Comparison of ENCODE assay signal across 14 mouse cellular contexts in genomic region chr1:189960481-189960880, GRCm38 (mm10). TPM values are rescaled to one million over a fixed set of nuclear protein-coding genes. Genes with fewer than 3 reads are reported as not detected.
DNase-seq lines count a peak whose midpoint lies in the region; ATAC-seq and TF ChIP-seq lines count a peak whose summit lies in the region.
"Had no signal": no experiment of that assay in that cellular context is flagged by ENCODE, and none has a peak within 500 bp of the region (broad histone marks: within the 10 kb centered on the region; RNA-seq: fewer than 3 reads in every experiment).

No protein-coding gene starts in this region.

- no peaks in the 10 kb centered on the region for H3K36me3 ChIP-seq in embryonic facial prominence, embryonic 15.5 days
- no peaks in the 10 kb centered on the region for H3K36me3 ChIP-seq in heart, embryonic 14.5 days (ENCODE audit: control insufficient read depth, insufficient read depth, low read length)
- H3K36me3 ChIP-seq in midbrain, embryonic 11.5 days (ENCODE audit: control insufficient read depth, insufficient read depth, low read length) = no peaks in the 10 kb centered on the region
- no peaks in the 10 kb centered on the region for H3K36me3 ChIP-seq in kidney, adult 2 months (ENCODE audit: control insufficient read depth, insufficient read depth, low read length)
- H3K36me3 ChIP-seq: G1E; hindbrain, embryonic 12.5 days; liver, embryonic 13.5 days had no signal

- DNase-seq in frontal cortex, postnatal 10 days (ENCODE audit: low spot score in 2 of 2) = peak; percentile 13 to 52
- DNase-seq in left cerebral cortex, adult 8-10 months (ENCODE audit: low spot score in 2 of 2) = peak; percentile 4 to 81
- no peak for DNase-seq in MN1 (ENCODE audit: low spot score)
- DNase-seq in thymus, postnatal 25 days = no peak
- DNase-seq in midbrain, embryonic 11.5 days (ENCODE audit: low spot score, missing footprints) = no peak
- DNase-seq in kidney, adult 2 months = no peak
- DNase-seq: cerebellum, adult 11-12 months; liver, embryonic 13.5 days had no signal

- peak; percentile 47; the same call in 1 of the 2 replicates for ATAC-seq in embryonic facial prominence, embryonic 15.5 days (ENCODE audit: insufficient number of reproducible peaks, low FRiP score, low TSS enrichment, low read depth)
- ATAC-seq in heart, embryonic 14.5 days (ENCODE audit: insufficient number of reproducible peaks, insufficient read depth, low FRiP score, low read depth) = peak; percentile 85
- no peak for ATAC-seq in midbrain, embryonic 11.5 days (ENCODE audit: low FRiP score)

- H3K9ac ChIP-seq in embryonic facial prominence, embryonic 15.5 days = no peak overlapping the region
- no peak overlapping the region for H3K9ac ChIP-seq in heart, embryonic 14.5 days (ENCODE audit: low read length)
- H3K9ac ChIP-seq in midbrain, embryonic 11.5 days (ENCODE audit: low read length) = no peak overlapping the region
- H3K9ac ChIP-seq: hindbrain, embryonic 12.5 days; liver, embryonic 13.5 days had no signal

- H3K4me3 ChIP-seq in embryonic facial prominence, embryonic 15.5 days (replicated peaks) = no peak overlapping the region
- H3K4me3 ChIP-seq in heart, embryonic 14.5 days (ENCODE audit: control insufficient read depth in 1 of 2, insufficient read depth in 1 of 2, low read depth in 1 of 2, low read length in 2 of 2) = no peak overlapping the region
- H3K4me3 ChIP-seq in midbrain, embryonic 11.5 days (ENCODE audit: low read depth, low read length) = no peak overlapping the region
- H3K4me3 ChIP-seq in kidney, adult 2 months (ENCODE audit: insufficient read depth, low read depth, low read length) = no peak overlapping the region
- H3K4me3 ChIP-seq: hindbrain, embryonic 12.5 days; liver, embryonic 13.5 days; megakaryocyte, embryonic 14.5 days had no signal

- no peaks in the 10 kb centered on the region for H3K9me3 ChIP-seq in embryonic facial prominence, embryonic 15.5 days (replicated peaks)
- H3K9me3 ChIP-seq in heart, embryonic 14.5 days (ENCODE audit: control insufficient read depth, low read length) = no peaks in the 10 kb centered on the region
- no peaks in the 10 kb centered on the region for H3K9me3 ChIP-seq in midbrain, embryonic 11.5 days (ENCODE audit: control insufficient read depth, low read length)
- H3K9me3 ChIP-seq: hindbrain, embryonic 12.5 days; liver, embryonic 13.5 days had no signal

- H3K4me2 ChIP-seq in embryonic facial prominence, embryonic 15.5 days (replicated peaks) = no peak overlapping the region
- H3K4me2 ChIP-seq in heart, embryonic 14.5 days (ENCODE audit: low read length) = no peak overlapping the region
- no peak overlapping the region for H3K4me2 ChIP-seq in midbrain, embryonic 11.5 days
- H3K4me2 ChIP-seq: hindbrain, embryonic 12.5 days; liver, embryonic 13.5 days had no signal

- H3K27me3 ChIP-seq in embryonic facial prominence, embryonic 15.5 days = no peaks in the 10 kb centered on the region
- no peaks in the 10 kb centered on the region for H3K27me3 ChIP-seq in heart, embryonic 14.5 days (ENCODE audit: control insufficient read depth, insufficient read depth, low read length)
- H3K27me3 ChIP-seq in midbrain, embryonic 11.5 days (ENCODE audit: control insufficient read depth, insufficient read depth, low read length) = no peaks in the 10 kb centered on the region
- H3K27me3 ChIP-seq in kidney, adult 2 months (replicated peaks; ENCODE audit: control insufficient read depth, insufficient read depth, low read length) = no peaks in the 10 kb centered on the region; the same call in 1 of the 2 replicates
- H3K27me3 ChIP-seq: hindbrain, embryonic 12.5 days; liver, embryonic 13.5 days had no signal

- no peak for TF ChIP-seq POLR2A in kidney, adult 2 months (IDR thresholded peaks at IDR 0.05; ENCODE audit: low read depth, low read length)

- 56% methylated on average over 5 of the region's 5 CpGs for WGBS in embryonic facial prominence, embryonic 15.5 days
- WGBS in heart, embryonic 14.5 days = 24% methylated on average over 5 of the region's 5 CpGs
- 75% methylated on average over 5 of the region's 5 CpGs for WGBS in midbrain, embryonic 11.5 days
- 69% methylated on average over 5 of the region's 5 CpGs for WGBS in kidney, adult 2 months

- H3K4me1 ChIP-seq in embryonic facial prominence, embryonic 15.5 days = no peaks in the 10 kb centered on the region
- peaks cover 10 to 26% of the 10 kb centered on the region in 2 experiments for H3K4me1 ChIP-seq in heart, embryonic 14.5 days (ENCODE audit: control insufficient read depth in 2 of 2, insufficient read depth in 2 of 2, low read length in 2 of 2)
- H3K4me1 ChIP-seq in midbrain, embryonic 11.5 days (ENCODE audit: control insufficient read depth, insufficient read depth, low read length) = no peaks in the 10 kb centered on the region
- H3K4me1 ChIP-seq in kidney, adult 2 months (ENCODE audit: control insufficient read depth, insufficient read depth, low read length) = no peaks in the 10 kb centered on the region
- H3K4me1 ChIP-seq: hindbrain, embryonic 12.5 days; liver, embryonic 13.5 days; megakaryocyte, embryonic 14.5 days had no signal

- no peak overlapping the region for H3K27ac ChIP-seq in embryonic facial prominence, embryonic 15.5 days (replicated peaks)
- peak overlapping the region; percentile 71 to 86 for H3K27ac ChIP-seq in heart, embryonic 14.5 days (replicated peaks in 1 of 2; ENCODE audit: control insufficient read depth in 1 of 2, insufficient read depth in 1 of 2, low read depth in 2 of 2, low read length in 2 of 2)
- H3K27ac ChIP-seq in midbrain, embryonic 11.5 days (ENCODE audit: low read depth, low read length) = no peak overlapping the region
- no peak overlapping the region for H3K27ac ChIP-seq in kidney, adult 2 months (ENCODE audit: insufficient read depth, low read depth, low read length)
- H3K27ac ChIP-seq: hindbrain, embryonic 12.5 days; kidney, postnatal 0 days; liver, embryonic 13.5 days had no signal

- no peak for TF ChIP-seq CTCF in kidney, adult 2 months (conservative IDR thresholded peaks at IDR 0.05; ENCODE audit: insufficient read depth, insufficient read length, low read depth, low read length)

RNA-seq across cellular contexts. Expression of gene Smyd2, which starts 38.3 kb away (rescaled TPM):
- polyA plus RNA-seq in embryonic facial prominence, embryonic 15.5 days (2015; fragmentation: Nextera tagmentation; extraction: Ambion mirVana) = 86.3 and 91.2 TPM in 2 replicates
- polyA plus RNA-seq in heart, embryonic 14.5 days (2014; fragmentation: Nextera tagmentation; extraction: Ambion mirVana) = 227 and 246 TPM in 2 replicates
- total RNA-seq in left cerebral cortex, adult 8-10 months (2022) = 100 to 1,000 TPM in 1 of 4 experiments, 10 to 100 TPM in 3; 87.4 to 105 (median 91.9) TPM
- polyA plus RNA-seq in midbrain, embryonic 11.5 days (2014; fragmentation: Nextera tagmentation; extraction: Ambion mirVana) = 50.9 and 54.9 TPM in 2 replicates
- 42.8 and 46.3 TPM in 2 replicates for polyA plus RNA-seq in kidney, adult 2 months (2012; rRNA removed)
- total RNA-seq: G1E had no signal
- polyA plus RNA-seq: G1E had no signal

Comparison
In these comparisons a context has a peak if more than half of its experiments do, and no peak if none do; other contexts are left out.
1. H3K27ac ChIP-seq: peak in heart, embryonic 14.5 days (2 of 2); none in embryonic facial prominence, embryonic 15.5 days (single experiment), midbrain, embryonic 11.5 days (single experiment) and kidney, adult 2 months (single experiment).
2. DNase-seq: peak in frontal cortex, postnatal 10 days (2 of 2) and left cerebral cortex, adult 8-10 months (2 of 2); none in MN1 (single experiment), thymus, postnatal 25 days (single experiment), midbrain, embryonic 11.5 days (single experiment) and kidney, adult 2 months (single experiment).